Mouse (Mus musculus): ENCODE data around the gene Suclg2.

Suclg2 gene

GRCm38 (mm10) chr6:95469521-95469920 lies 249.1 kb downstream of the Suclg2 start:
- peak; percentile 50 to 63 for DNase-seq (ENCODE audit: low spot score in 2 of 2)

- DNase-seq (ENCODE audit: low spot score in 2 of 2), result no peak
Measured at GRCm38 (mm10) chr6:95465322-95465721, 253.3 kb downstream of the Suclg2 start.

GRCm38 (mm10) chr6:95459372-95459771 lies 259.2 kb downstream of the Suclg2 start:
- no peak for DNase-seq (ENCODE audit: low spot score in 2 of 2)

GRCm38 (mm10) chr6:95446151-95446550 lies 272.4 kb downstream of the Suclg2 start:
- DNase-seq (ENCODE audit: low spot score in 2 of 2), result no peak

- DNase-seq (ENCODE audit: low spot score in 2 of 2), result peak in 1 of 2 experiments; percentile 31
Measured at GRCm38 (mm10) chr6:95445036-95445435, 273.6 kb downstream of the Suclg2 start.
